Mouse (Mus musculus) cerebellum, adult 2 months (tissue): ENCODE measurements at regions not wholly inside any gene's neighbourhood (a gene's known extent, or its start where the extent isn't known, plus 50 kb on each side); places are given as distances from the start of the nearest gene placed in this dataset.

Experiments used
- CTCF ChIP-seq: fragments of 200-500 bp; IDR thresholded peaks from 2 replicates; pipeline ENCODE4 v1.5.1; 2011; ENCODE audit warnings: low read depth, mild to moderate bottlenecking, control low read depth, low read length, moderate library complexity, borderline replicate concordance; ENCODE audit not compliant: insufficient read depth
- POLR2A ChIP-seq: fragments of 200-500 bp; IDR thresholded peaks from 2 replicates; pipeline ENCODE4 v1.6.1; 2011; ENCODE audit warnings: low read length, control low read depth, borderline replicate concordance; ENCODE audit not compliant: insufficient read depth

- TF ChIP-seq CTCF (no peak), POLR2A (no peak)
Observed at GRCm38 (mm10) chr5:118877831-118878230, 317.4 kb downstream of the Med13l start.
